Mouse (Mus musculus) frontal cortex, adult 2 months (tissue): ENCODE results near the gene Chil4. TPM values are rescaled to one million over a fixed set of nuclear protein-coding genes. Genes with fewer than 3 reads are reported as not detected.

Experiments used
- DNase-seq, 2 experiments: peaks; one replicate each; pipeline ENCODE4 v3.0.0; 2022; ENCODE audit warnings: low spot score in 1 of 2; ENCODE audit errors: extremely low spot score in 1 of 2
- polyA plus RNA-seq: library from polyadenylated mRNA; depleted of rRNA; stranded (reverse); fragments of >200 nt; gene quantifications from 2 replicates; pipeline ENCODE4 v1.2.3, GENCODE M21; 2012; rRNA removed

Gene Chil4
- polyA plus RNA-seq, 1 experiment, result not detected

- no peak for DNase-seq
These were observed 48.1 kb downstream of the Chil4 start for GRCm38 (mm10) chr3:106171135-106171731.

DNA sequence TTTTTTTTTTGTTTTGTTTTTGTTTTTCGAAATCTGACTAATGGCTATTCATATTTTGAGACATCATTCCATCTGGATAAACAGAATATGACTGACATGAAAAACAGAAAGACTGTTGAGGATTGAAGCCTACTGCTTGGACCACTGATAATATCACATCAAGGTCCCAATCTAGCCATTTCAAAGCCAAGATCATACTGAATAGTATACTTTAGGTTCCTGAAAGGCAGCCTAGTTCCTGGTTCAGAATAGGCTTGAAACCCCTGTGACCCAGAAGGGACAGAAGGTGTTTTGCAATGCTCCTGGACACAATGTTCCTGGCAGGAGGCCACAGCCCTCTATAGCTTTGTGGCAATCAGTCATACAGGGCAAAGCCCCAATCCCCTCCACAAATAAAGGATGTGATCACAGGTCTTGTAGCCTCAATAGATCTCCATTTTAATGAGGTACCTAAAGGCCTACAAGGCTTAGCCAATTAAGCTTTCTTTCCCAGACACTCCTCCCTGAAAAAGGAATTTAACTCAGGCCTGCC, 48.7 kb downstream of the Chil4 start:
- DNase-seq, result no peak

DNA sequence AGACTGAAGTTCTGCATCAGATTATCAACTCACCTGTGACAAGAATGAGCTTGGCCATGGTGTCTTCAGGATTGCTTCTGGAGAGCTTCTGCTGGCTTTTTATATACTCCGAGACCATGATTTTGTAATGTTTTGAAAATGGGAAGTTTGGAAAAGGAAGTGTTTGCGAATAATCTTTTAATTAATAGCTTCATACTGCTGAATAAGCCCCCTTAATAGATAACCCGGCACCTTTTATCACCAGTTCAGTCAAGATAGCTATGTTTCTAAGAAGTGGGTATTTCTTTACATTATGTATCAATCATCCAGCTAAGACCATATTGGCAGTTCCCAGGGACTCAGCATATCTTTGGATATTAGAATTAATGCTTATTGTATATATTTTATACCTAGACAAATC, 51.8 kb downstream of the Chil4 start, which contains the start of gene Chil3:
Chil3 (minus strand) TSS at position 101 of the 400 bp plus-strand sequence.
- DNase-seq, result no peak

GRCm38 (mm10) chr3:106154413-106154812, 64.9 kb downstream of the Chil4 start:
- no peak for DNase-seq

Other genes starting within 250 kb of the Chil4 start
- gene Ovgp1, start 245.8 kb downstream of the Chil4 start, polyA plus RNA-seq, result 14.7 and 15.2 TPM in 2 replicates
- gene Pifo, start 204.9 kb downstream of the Chil4 start, polyA plus RNA-seq, result 1.0 and 1.3 TPM in 2 replicates
- 0.12 and 0.53 TPM in 2 replicates for gene Chil5, start 186.7 kb downstream of the Chil4 start, polyA plus RNA-seq
- 2.4 and 3.1 TPM in 2 replicates for gene Chia1, start 106.3 kb downstream of the Chil4 start, polyA plus RNA-seq
- gene Chil3, start 51.9 kb downstream of the Chil4 start, polyA plus RNA-seq, result 0.08 and 0.18 TPM in 2 replicates
- 0.10 and 0.57 TPM in 2 replicates for gene Chil6, start 186.7 kb upstream of the Chil4 start, polyA plus RNA-seq